Mouse (Mus musculus): Measurements from ENCODE around the gene 2210016L21Rik.

2210016L21Rik gene

DNA sequence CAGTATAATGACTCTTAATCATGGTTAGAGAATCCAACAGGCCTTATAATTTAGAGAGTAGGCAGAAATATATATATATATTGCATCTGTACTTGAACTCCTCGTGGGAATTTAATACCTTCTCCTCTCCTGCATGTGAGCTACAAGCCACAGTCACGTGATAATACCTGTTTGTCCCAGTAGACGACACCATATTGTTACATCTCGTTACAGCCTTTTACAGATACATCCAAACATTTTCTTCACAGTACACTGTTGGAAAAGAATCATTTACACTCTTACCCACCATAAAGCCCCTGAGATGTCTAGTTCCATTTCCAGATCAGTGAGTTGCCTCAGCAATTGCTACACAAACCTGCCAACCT lies 790 bp downstream of the 2210016L21Rik start:
- DNase-seq (ENCODE audit: low read depth in 1 of 2, low spot score in 2 of 2), result no peak

DNA sequence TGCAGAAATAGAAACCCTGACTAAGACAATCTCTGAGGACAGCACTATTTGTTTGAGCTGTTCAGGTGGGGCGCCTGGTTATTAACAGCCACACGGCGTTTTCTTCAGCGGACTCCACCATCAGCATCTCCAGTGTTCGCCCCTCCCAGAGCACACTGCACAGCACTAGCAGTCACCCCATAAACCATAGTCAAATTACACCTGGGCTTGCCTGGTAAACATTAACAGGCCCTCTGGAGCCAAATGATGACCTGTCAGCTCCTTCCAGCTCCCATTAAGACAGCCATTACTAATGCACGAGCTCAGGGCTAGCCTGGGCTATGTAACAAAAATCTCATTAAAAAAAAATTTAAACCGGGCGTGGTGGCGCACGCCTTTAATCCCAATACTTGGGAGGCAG lies 3.1 kb downstream of the 2210016L21Rik start:
- no peak for DNase-seq (ENCODE audit: low read depth in 1 of 2, low spot score in 2 of 2)

DNA sequence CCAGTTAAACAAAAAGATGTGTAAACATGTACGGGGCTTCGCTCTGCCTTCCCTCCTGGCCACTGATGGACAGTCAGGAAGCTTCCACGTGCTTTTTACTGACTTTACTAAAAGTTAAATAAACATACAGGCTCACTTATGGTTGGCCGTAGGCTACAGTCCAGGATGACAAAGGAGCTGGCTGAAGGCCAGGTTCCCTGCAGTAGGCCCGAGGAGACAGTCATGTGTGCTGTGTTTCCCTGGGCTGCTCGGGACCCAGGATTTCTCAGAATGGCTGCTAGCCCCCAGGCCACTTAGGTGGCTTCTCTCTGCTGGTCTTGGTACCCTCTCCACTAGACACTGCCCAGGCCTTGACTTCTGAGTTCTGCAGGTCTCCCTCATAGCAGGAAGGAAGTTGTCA lies 6.9 kb downstream of the 2210016L21Rik start:
- DNase-seq (ENCODE audit: low read depth in 1 of 2, low spot score in 2 of 2), result no peak

DNA sequence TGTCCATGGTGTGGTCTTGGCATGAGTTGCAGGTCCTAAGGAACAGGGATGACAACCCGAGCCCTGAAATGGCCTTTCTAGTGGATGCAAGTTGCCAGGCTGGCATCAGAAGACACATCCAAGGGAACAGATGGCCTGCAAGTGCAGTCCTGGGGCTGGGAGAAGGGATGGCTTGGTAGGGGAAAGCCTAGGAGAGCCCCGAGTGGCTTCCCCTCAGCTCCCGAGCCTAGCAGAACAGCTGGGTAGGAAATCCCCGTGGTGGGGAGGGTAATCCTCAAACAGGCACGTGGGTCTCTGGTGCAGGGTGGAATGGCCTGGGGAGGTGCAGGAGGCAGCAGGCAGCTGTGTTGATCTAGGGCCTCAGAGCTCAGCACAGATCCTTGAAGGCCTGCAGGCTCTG lies 7.4 kb downstream of the 2210016L21Rik start:
- DNase-seq (ENCODE audit: low read depth in 1 of 2, low spot score in 2 of 2), result no peak

GRCm38 (mm10) chr5:114949812-114950211 lies 7.9 kb downstream of the 2210016L21Rik start:
- DNase-seq (ENCODE audit: low read depth in 1 of 2, low spot score in 2 of 2), result no peak

- no peak for DNase-seq (ENCODE audit: low read depth in 1 of 2, low spot score in 2 of 2)
Measured at GRCm38 (mm10) chr5:114950669-114951068, 8.7 kb downstream of the 2210016L21Rik start.

DNA sequence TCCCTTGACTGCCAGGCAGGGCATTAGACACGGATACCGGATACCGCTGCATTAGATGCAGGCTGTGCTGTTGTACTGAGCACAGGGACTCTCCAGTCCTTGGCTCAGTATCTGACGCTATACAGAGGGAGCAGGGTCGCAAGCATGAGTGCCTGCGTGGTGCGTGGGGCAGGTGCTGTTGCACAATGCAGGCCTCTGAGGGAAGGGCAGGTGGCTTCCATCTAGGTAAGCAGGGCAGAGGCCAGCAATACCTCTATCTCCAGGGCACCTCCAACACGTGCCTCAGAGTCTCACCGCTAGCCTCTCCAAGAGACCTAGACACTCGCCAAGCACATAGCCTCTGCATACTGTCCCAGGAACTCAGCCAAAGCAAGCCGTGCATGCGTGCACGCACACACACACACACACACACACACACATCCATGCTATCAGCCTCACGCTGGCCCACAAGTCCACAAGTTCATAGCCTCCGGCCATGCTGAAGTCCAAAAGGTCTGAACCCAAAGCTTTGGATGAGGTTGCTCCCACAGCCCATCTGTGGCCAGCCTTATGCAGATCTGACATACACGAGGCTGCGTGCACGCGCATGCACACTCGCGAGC lies 9.4 kb downstream of the 2210016L21Rik start:
- no peak for DNase-seq (ENCODE audit: low read depth in 1 of 2, low spot score in 2 of 2)

- no peak for DNase-seq (ENCODE audit: low read depth in 1 of 2, low spot score in 2 of 2)
Measured at GRCm38 (mm10) chr5:114953326-114953725, 11.4 kb downstream of the 2210016L21Rik start.

DNA sequence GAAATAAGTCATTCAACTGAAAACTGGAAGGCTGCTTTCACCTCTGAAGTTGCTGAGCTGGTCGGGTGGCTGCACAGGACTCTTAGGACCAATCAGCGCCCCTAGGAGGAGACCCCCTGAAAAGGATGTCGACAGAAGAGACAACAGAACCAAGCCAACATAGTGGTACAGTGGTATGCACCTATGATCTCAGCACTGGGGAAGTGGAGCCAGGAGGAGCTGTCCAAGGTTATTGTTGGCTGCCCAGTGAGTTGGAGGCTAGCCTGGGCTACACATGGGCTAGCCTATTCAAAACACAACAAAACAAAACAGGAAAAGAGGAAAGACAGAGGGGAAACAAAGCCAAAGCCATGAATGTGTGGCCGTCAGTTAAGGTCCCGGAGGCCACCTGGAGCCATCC lies 16.1 kb downstream of the 2210016L21Rik start:
- no peak for DNase-seq (ENCODE audit: low read depth in 1 of 2, low spot score in 2 of 2)

GRCm38 (mm10) chr5:114961590-114962360 lies 19.8 kb downstream of the 2210016L21Rik start:
- no peak for DNase-seq (ENCODE audit: low read depth in 1 of 2, low spot score in 2 of 2)

- DNase-seq (ENCODE audit: low read depth in 1 of 2, low spot score in 2 of 2), result no peak
Measured at GRCm38 (mm10) chr5:114964315-114964966, 22.5 kb downstream of the 2210016L21Rik start.

DNA sequence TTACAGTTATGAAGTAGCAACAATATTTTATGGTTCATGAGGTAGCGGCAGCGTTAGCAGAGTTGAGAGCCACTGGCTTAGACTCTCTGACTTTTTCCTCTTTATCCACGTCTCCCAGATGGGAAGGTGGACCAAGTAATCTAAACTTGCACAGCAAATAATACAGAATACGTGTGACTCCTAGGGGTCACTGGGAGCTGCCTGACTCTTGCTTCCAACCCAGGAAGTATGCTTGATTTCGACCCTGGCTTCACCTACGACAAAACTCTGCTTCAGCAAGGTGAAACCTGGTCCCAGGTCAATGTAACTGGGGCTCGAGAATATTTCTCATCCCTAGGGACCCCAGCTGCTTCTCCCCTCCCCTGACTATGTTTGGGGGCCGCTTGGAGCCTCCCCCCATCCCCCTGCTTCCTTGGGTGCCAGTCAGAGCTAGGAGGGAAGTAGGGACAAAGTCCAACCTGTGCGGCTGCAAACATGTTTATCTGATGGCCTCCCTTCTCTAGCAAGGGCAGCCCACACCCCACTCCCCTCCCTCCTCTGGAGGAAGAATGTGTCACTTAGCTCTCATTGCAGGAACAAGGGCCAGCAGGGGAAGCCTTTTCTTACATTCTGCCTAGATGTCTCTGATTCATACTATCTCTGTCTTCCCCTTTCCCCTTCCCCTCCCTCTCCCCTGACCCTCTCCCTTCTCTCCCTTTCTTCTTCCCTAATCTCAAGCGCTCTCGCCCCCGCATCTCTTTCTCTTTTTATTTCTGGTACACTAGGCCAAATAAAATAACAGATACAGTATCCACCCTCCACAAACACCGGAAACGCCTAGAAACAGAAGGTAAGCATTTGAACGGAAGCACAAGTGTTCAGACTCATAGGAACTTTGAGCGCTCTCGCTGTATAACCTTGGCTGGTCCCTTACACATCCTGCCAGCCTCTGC lies 23.3 kb downstream of the 2210016L21Rik start:
- no peak for DNase-seq (ENCODE audit: low read depth in 1 of 2, low spot score in 2 of 2)

GRCm38 (mm10) chr5:114967523-114968268 lies 25.7 kb downstream of the 2210016L21Rik start:
- no peak for DNase-seq (ENCODE audit: low read depth in 1 of 2, low spot score in 2 of 2)

DNA sequence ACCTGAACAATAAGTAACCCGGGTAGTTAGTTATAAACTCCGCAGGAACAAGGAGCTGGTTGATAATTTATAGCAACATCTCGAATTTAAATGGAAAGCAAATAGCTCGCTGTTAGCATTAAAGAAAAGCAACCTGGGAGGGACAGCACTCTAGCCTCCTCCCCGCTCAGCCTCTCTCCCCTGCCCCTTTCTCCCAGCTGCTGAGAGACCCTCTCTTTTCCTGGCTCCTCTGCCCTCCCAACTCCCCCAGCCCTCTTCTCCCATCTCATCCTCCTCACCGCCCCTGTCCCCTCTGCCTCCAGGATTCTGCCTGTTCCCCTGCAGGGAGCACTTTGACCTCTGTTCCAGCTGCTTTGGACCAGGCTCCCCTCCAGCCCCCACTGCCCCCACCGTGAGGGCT lies 26.7 kb downstream of the 2210016L21Rik start:
- DNase-seq (ENCODE audit: low read depth in 1 of 2, low spot score in 2 of 2), result no peak

- no peak for DNase-seq (ENCODE audit: low read depth in 1 of 2, low spot score in 2 of 2)
Measured at GRCm38 (mm10) chr5:114969064-114969463, 27.1 kb downstream of the 2210016L21Rik start.

- DNase-seq (ENCODE audit: low read depth in 1 of 2, low spot score in 2 of 2), result no peak
Measured at GRCm38 (mm10) chr5:114969609-114970215, 27.8 kb downstream of the 2210016L21Rik start.

- no peak for DNase-seq (ENCODE audit: low read depth in 1 of 2, low spot score in 2 of 2)
Measured at GRCm38 (mm10) chr5:114970824-114971227, 28.9 kb downstream of the 2210016L21Rik start, which contains the start of gene Hnf1a. Gene Hnf1a, minus strand, starts transcription at chr5:114971094.

GRCm38 (mm10) chr5:114972201-114972600 lies 30.2 kb downstream of the 2210016L21Rik start:
- DNase-seq (ENCODE audit: low read depth in 1 of 2, low spot score in 2 of 2), result no peak

GRCm38 (mm10) chr5:114973131-114973530 lies 31.2 kb downstream of the 2210016L21Rik start:
- DNase-seq (ENCODE audit: low read depth in 1 of 2, low spot score in 2 of 2), result no peak

GRCm38 (mm10) chr5:114976935-114977334 lies 35.0 kb downstream of the 2210016L21Rik start:
- DNase-seq (ENCODE audit: low read depth in 1 of 2, low spot score in 2 of 2), result no peak
